Mouse (Mus musculus) R1 (cell line): ENCODE measurements around the gene Aadat.
"Not testable (repeated sequence)": the region's sequence is repeated elsewhere in the genome, so short reads cannot be mapped to it uniquely, and the experiment has no call there.

Experiments used
- DNase-seq: peaks from one replicate; pipeline ENCODE4 v3.0.0-alpha.2; 2018; ENCODE audit warnings: low read depth, low spot score

The Aadat gene

GRCm38 (mm10) chr8:60505653-60506521, at the start of gene Aadat:
Gene Aadat (plus strand): TSS chr8:60505932.
- DNase-seq: peak; percentile 87

- DNase-seq: peak; percentile 58
Observed at GRCm38 (mm10) chr8:60466686-60467335, 38.9 kb upstream of the Aadat start.

GRCm38 (mm10) chr8:60490147-60490546, 15.6 kb upstream of the Aadat start:
- DNase-seq: no peak

- no peak for DNase-seq
Observed at GRCm38 (mm10) chr8:60491871-60492270, 13.9 kb upstream of the Aadat start.

- DNase-seq: no peak
Observed at GRCm38 (mm10) chr8:60492471-60492870, 13.3 kb upstream of the Aadat start.

- no peak for DNase-seq
Observed at GRCm38 (mm10) chr8:60494606-60495005, 11.1 kb upstream of the Aadat start.

- not testable (repeated sequence) for DNase-seq
Observed at GRCm38 (mm10) chr8:60495046-60495445, 10.7 kb upstream of the Aadat start.

- DNase-seq: no peak
Observed at GRCm38 (mm10) chr8:60503098-60503497, 2.6 kb upstream of the Aadat start, which contains the start of gene Gm10283. Gene Gm10283 (minus strand): TSS chr8:60503198.

- DNase-seq: peak; percentile 70
Observed at GRCm38 (mm10) chr8:60518286-60518685, 12.6 kb downstream of the Aadat start.

- DNase-seq: peak; percentile 44
Observed at GRCm38 (mm10) chr8:60534945-60535344, 29.2 kb downstream of the Aadat start.

- DNase-seq: no peak
Observed at GRCm38 (mm10) chr8:60566783-60567182, 61.1 kb downstream of the Aadat start.

- no peak for DNase-seq
Observed at GRCm38 (mm10) chr8:60577231-60577630, 71.5 kb downstream of the Aadat start.

- DNase-seq: no peak
Observed at GRCm38 (mm10) chr8:60583369-60583768, 77.6 kb downstream of the Aadat start.

GRCm38 (mm10) chr8:60591352-60592105, 85.8 kb downstream of the Aadat start:
- peak; percentile 87 for DNase-seq

GRCm38 (mm10) chr8:60594761-60595160, 89.0 kb downstream of the Aadat start:
- peak; percentile 50 for DNase-seq
